Mouse (Mus musculus): Measurements from ENCODE around the gene Frmd8. TPM values are rescaled to one million over a fixed set of nuclear protein-coding genes. Genes with fewer than 3 reads are reported as not detected.

The Frmd8 gene
- polyA plus RNA-seq, 1 experiment: 18.1 TPM

DNA sequence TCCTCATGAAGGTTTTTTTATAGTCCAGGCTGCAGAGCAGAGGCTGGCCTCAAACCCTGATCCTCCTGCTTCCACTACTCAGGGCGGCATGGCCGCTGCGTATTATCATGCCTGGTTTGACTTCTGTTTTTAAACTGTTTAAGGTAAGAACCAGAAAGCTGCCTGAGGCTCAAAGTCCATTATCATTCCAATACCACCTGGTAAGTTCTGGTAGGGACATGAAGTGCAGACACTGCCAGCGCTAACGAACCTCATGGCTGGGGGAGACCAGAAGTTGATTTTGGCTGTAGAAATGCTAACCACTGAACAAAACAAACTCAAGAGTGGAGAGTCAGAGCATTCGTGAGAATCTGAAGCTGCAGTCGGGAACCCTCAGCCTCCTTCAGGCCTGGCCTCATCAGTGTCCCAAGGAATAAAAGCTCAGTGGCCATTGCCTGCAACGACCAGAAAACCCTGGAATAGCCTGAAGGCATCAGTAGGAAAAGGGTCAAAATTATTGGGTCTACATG lies 39.1 kb downstream of the Frmd8 start:
- WGBS: 78% methylated on average over 8 of the region's 8 CpGs
- Histone ChIP-seq H3K4me3 (replicated peaks; ENCODE audit: control insufficient read depth, low read depth, low read length) (no peak overlapping the region), H3K27ac (ENCODE audit: control insufficient read depth, insufficient read depth, low read depth, low read length, poor library complexity) (no peak overlapping the region), H3K4me1 (ENCODE audit: control insufficient read depth, insufficient read depth, low read length) (no peaks in the 10 kb centered on the region; the same call in 1 of the 2 replicates)
- no peak for TF ChIP-seq POLR2A (IDR thresholded peaks at IDR 0.05; ENCODE audit: borderline replicate concordance, control insufficient read depth, low read depth, low read length)

- no peaks in the 10 kb centered on the region; the same call in 1 of the 2 replicates for H3K4me1 ChIP-seq (ENCODE audit: control insufficient read depth, insufficient read depth, low read length)
- TF ChIP-seq CTCF (IDR thresholded peaks at IDR 0.05; ENCODE audit: control insufficient read depth, insufficient read depth, low read length) (no peak), POLR2A (IDR thresholded peaks at IDR 0.05; ENCODE audit: borderline replicate concordance, control insufficient read depth, low read depth, low read length) (no peak)
- H3K27ac ChIP-seq (ENCODE audit: control insufficient read depth, insufficient read depth, low read depth, low read length, poor library complexity): no peak overlapping the region
- WGBS: 89% methylated on average over 10 of the region's 10 CpGs
- H3K4me3 ChIP-seq (replicated peaks; ENCODE audit: control insufficient read depth, low read depth, low read length): no peak overlapping the region
These were observed 39.8 kb downstream of the Frmd8 start for GRCm38 (mm10) chr19:5835054-5835921.

DNA sequence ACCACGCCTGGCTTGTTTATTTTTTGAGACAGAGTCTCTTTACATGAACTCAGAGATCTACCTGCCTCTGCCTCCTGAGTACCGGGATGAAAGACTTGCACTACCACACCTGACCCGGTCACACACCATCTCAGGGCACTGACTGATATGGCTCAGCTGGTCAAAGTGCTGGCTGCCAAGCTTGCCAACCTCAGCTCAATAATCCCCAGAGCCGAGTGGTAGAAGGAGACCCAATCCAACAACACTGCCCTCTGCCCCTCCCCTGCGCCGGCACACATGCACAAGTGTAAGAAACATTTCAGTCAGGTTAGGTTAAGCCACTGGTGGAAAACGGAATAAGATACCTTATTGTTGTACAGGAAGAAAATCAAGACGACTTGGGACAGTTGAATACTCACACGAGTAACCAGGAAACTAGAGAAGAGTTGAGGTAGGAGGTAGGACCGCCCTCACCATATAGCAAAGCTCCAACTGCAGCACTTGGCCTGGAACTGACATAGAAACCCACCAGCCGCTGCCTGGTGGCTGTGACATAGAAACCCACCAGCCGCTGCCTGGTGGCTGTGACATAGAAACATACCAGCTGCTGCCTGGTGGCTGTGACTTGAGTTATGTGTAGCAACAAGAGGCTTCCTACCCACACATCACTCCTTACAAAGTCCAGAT lies 40.7 kb downstream of the Frmd8 start:
- WGBS: 85% methylated on average over 12 of the region's 12 CpGs
- no peak overlapping the region for H3K27ac ChIP-seq (ENCODE audit: control insufficient read depth, insufficient read depth, low read depth, low read length, poor library complexity)
- TF ChIP-seq POLR2A (IDR thresholded peaks at IDR 0.05; ENCODE audit: borderline replicate concordance, control insufficient read depth, low read depth, low read length) (no peak), CTCF (IDR thresholded peaks at IDR 0.05; ENCODE audit: control insufficient read depth, insufficient read depth, low read length) (no peak)
- no peak overlapping the region for H3K4me3 ChIP-seq (replicated peaks; ENCODE audit: control insufficient read depth, low read depth, low read length)
- H3K4me1 ChIP-seq (ENCODE audit: control insufficient read depth, insufficient read depth, low read length): no peaks in the 10 kb centered on the region; the same call in 1 of the 2 replicates

DNA sequence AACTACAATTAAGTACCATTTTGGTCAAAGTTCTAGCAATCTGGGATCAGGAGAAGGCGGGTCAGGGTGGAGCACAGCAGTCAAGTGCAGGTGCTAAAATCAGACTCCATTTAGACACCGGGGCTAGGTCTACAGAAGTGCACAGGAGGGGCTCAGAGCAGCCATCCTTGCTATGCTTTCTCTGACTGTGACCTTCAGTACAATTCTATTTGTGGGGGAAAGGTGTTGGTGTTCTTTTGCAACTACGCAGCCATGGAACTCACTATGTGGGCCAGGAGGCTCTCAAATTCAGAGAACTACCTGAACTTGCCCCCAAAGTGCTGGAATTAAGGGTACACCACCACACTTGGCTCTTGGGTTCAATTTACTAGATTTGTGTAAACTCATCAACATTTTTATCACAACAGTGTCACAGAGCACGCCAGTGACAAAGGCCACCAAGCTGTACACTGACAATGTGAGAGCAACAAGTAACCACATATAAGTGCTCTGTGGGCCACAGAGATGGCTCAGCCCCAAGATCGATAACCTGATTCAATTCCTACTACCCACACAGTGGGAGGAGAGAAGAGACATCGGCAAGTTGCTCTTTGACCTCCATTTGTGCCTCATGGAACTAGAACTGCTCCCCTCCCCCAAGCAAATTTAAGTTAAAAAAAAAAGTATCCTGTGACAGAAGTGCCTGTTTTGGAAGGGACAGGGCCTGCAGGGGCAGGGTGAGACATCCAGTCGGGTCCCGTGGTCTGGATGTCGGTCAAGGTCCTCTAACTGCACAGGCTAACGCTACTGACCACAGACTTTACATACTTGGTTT lies 41.6 kb downstream of the Frmd8 start:
- 76% methylated on average over 10 of the region's 10 CpGs for WGBS
- no peaks in the 10 kb centered on the region for H3K4me1 ChIP-seq (ENCODE audit: control insufficient read depth, insufficient read depth, low read length)
- no peak overlapping the region for H3K27ac ChIP-seq (ENCODE audit: control insufficient read depth, insufficient read depth, low read depth, low read length, poor library complexity)
- H3K4me3 ChIP-seq (replicated peaks; ENCODE audit: control insufficient read depth, low read depth, low read length): no peak overlapping the region
- no peak for TF ChIP-seq POLR2A (IDR thresholded peaks at IDR 0.05; ENCODE audit: borderline replicate concordance, control insufficient read depth, low read depth, low read length)
- no peak for TF ChIP-seq CTCF (IDR thresholded peaks at IDR 0.05; ENCODE audit: control insufficient read depth, insufficient read depth, low read length)

- H3K27ac ChIP-seq (ENCODE audit: control insufficient read depth, insufficient read depth, low read depth, low read length, poor library complexity): no peak overlapping the region
- no peak for TF ChIP-seq CTCF (IDR thresholded peaks at IDR 0.05; ENCODE audit: control insufficient read depth, insufficient read depth, low read length)
- no peak for TF ChIP-seq POLR2A (IDR thresholded peaks at IDR 0.05; ENCODE audit: borderline replicate concordance, control insufficient read depth, low read depth, low read length)
- 77% methylated on average over 6 of the region's 6 CpGs for WGBS
- no peak overlapping the region for H3K4me3 ChIP-seq (replicated peaks; ENCODE audit: control insufficient read depth, low read depth, low read length)
- no peaks in the 10 kb centered on the region for H3K4me1 ChIP-seq (ENCODE audit: control insufficient read depth, insufficient read depth, low read length)
These were observed 42.7 kb downstream of the Frmd8 start for GRCm38 (mm10) chr19:5832326-5832725.

- no peak overlapping the region for H3K27ac ChIP-seq (ENCODE audit: control insufficient read depth, insufficient read depth, low read depth, low read length, poor library complexity)
These were observed 43.1 kb downstream of the Frmd8 start for GRCm38 (mm10) chr19:5831958-5832320.

DNA sequence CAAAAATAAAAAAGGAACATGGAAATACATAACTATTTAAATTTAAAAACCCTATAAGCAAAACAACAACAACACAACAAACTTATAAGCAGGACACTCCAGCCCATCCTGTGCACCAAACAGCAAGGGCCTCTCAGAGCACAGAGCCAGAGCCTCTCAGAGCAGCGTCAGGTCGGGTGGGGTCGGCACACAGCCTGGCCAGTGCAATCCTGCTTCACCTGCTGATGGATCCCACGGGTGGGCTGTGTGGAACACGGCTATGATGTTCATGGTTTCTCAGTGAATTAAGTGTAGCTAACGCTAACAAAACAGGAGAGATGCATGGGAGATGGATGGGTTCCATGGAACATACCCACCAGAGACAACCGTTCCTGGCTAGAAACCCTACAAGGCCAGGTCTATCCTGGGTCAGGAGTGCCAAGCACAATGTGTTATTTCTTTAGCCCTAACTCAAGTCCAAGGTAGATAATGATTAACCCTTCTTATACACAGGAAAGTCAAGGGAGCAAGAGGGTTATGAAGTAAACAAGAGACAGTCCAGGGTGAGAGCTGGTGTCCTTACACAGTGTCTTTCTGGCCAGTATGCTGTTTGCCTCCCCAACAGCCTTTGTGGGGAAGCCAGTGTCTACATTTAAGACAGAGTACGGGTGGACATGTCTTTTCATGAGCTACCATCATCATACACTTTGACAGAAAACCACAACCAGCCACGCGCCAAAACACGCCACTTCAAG lies 43.7 kb downstream of the Frmd8 start:
- H3K27ac ChIP-seq (ENCODE audit: control insufficient read depth, insufficient read depth, low read depth, low read length, poor library complexity): no peak overlapping the region
- TF ChIP-seq CTCF (IDR thresholded peaks at IDR 0.05; ENCODE audit: control insufficient read depth, insufficient read depth, low read length) (no peak), POLR2A (IDR thresholded peaks at IDR 0.05; ENCODE audit: borderline replicate concordance, control insufficient read depth, low read depth, low read length) (no peak)
- 83% methylated on average over 11 of the region's 11 CpGs for WGBS
- H3K4me3 ChIP-seq (replicated peaks; ENCODE audit: control insufficient read depth, low read depth, low read length): no peak overlapping the region
- no peaks in the 10 kb centered on the region for H3K4me1 ChIP-seq (ENCODE audit: control insufficient read depth, insufficient read depth, low read length)

More at GRCm38 (mm10) chr19:5831958-5832320, 43.1 kb downstream of the Frmd8 start:
- Histone ChIP-seq H3K4me3 (replicated peaks; ENCODE audit: control insufficient read depth, low read depth, low read length) (no peak overlapping the region), H3K4me1 (ENCODE audit: control insufficient read depth, insufficient read depth, low read length) (no peaks in the 10 kb centered on the region)
- TF ChIP-seq POLR2A (IDR thresholded peaks at IDR 0.05; ENCODE audit: borderline replicate concordance, control insufficient read depth, low read depth, low read length) (no peak), CTCF (IDR thresholded peaks at IDR 0.05; ENCODE audit: control insufficient read depth, insufficient read depth, low read length) (no peak)
- 88% methylated on average over 4 of the region's 4 CpGs for WGBS
